Mouse (Mus musculus): ENCODE data around the gene Stk33.

- TF ChIP-seq CTCF (IDR thresholded peaks at IDR 0.05; ENCODE audit: borderline replicate concordance, insufficient read depth, low read depth, low read length), result no peak
- TF ChIP-seq POLR2A (IDR thresholded peaks at IDR 0.05; ENCODE audit: borderline replicate concordance, insufficient read depth, low read length), result no peak
Measured at GRCm38 (mm10) chr7:109267370-109267769, 171.5 kb downstream of the Stk33 start.

All from cerebellum, adult 2 months (tissue).